Mouse (Mus musculus) neural tube, embryonic 13.5 days (tissue): ENCODE results near the gene Tax1bp3. TPM values are rescaled to one million over a fixed set of nuclear protein-coding genes. Genes with fewer than 3 reads are reported as not detected.

Experiments
- ATAC-seq: fragments of 200-750 bp; cut with Nextera tagmentation; 2 replicates; pipeline ENCODE4 v1.8.0; 2017; ENCODE audit warnings: low read depth, mild to moderate bottlenecking, moderate TSS enrichment, moderate library complexity
- H3K27ac ChIP-seq: fragments of 300-500 bp; sonication (generic); replicated peaks from 2 replicates; pipeline ENCODE4 v1.5.1; 2015; ENCODE audit warnings: moderate library complexity, mild to moderate bottlenecking, inconsistent platforms
- H3K27me3 ChIP-seq: fragments of 300-500 bp; sonication (generic); 2 replicates; pipeline ENCODE4 v1.6.1; 2015; ENCODE audit warnings: mild to moderate bottlenecking, inconsistent platforms
- H3K36me3 ChIP-seq: fragments of 300-500 bp; sonication (generic); 2 replicates; pipeline ENCODE4 v1.6.1; 2015; ENCODE audit warnings: mild to moderate bottlenecking, inconsistent platforms
- H3K4me1 ChIP-seq: fragments of 300-500 bp; sonication (generic); replicated peaks from 2 replicates; pipeline ENCODE4 v1.6.1; 2015; ENCODE audit warnings: inconsistent platforms
- H3K4me2 ChIP-seq: fragments of 300-500 bp; sonication (generic); 2 replicates; pipeline ENCODE4 v1.6.1; 2015; ENCODE audit warnings: inconsistent platforms, mild to moderate bottlenecking, moderate library complexity
- H3K4me3 ChIP-seq: fragments of 300-500 bp; sonication (generic); 2 replicates; pipeline ENCODE4 v1.5.1; 2015; ENCODE audit warnings: mild to moderate bottlenecking, inconsistent platforms
- H3K9ac ChIP-seq: fragments of 300-500 bp; sonication (generic); 2 replicates; pipeline ENCODE4 v1.6.1; 2015; ENCODE audit warnings: moderate library complexity, mild to moderate bottlenecking, inconsistent platforms
- H3K9me3 ChIP-seq: fragments of 300-500 bp; sonication (generic); 2 replicates; pipeline ENCODE4 v1.6.1; 2016; ENCODE audit warnings: inconsistent platforms
- WGBS: fragments of 180-500 bp; shearing (Covaris S2); methylation state at CpG from one replicate; pipeline ENCODE4 v1.1.7; 2015; 5-methylcytosine and 5-hydroxymethylcytosine counted together
- polyA plus RNA-seq: library from polyadenylated mRNA; unstranded; fragments of >200 nt; fragmentation: Nextera tagmentation; extraction: Ambion mirVana; gene quantifications from 2 replicates; pipeline ENCODE4 v1.2.1, GENCODE M21; 2015

The Tax1bp3 gene
- polyA plus RNA-seq, 1 experiment from 2014 or later = 197 TPM

GRCm38 (mm10) chr11:73177895-73178294 is 1.0 kb downstream of the Tax1bp3 start:
- H3K9me3 ChIP-seq = no peaks in the 10 kb centered on the region
- H3K27me3 ChIP-seq = no peaks in the 10 kb centered on the region
- peak overlapping the region; percentile 91 for H3K27ac ChIP-seq
- H3K36me3 ChIP-seq = peaks cover 38% of the 10 kb centered on the region
- no peak for ATAC-seq
- peaks cover 47% of the 10 kb centered on the region for H3K4me1 ChIP-seq
- WGBS = 4% methylated on average over 2 of the region's 2 CpGs
- H3K4me3 ChIP-seq = peak overlapping the region; percentile 96
- H3K4me2 ChIP-seq = peak overlapping the region; percentile 64
- H3K9ac ChIP-seq = peak overlapping the region; percentile 96

GRCm38 (mm10) chr11:73185872-73186615 is 9.2 kb downstream of the Tax1bp3 start:
- H3K27ac ChIP-seq = no peak overlapping the region
- ATAC-seq = no peak
- peaks cover 88% of the 10 kb centered on the region for H3K36me3 ChIP-seq
- 93% methylated on average over 10 of the region's 10 CpGs for WGBS
- H3K9me3 ChIP-seq = no peaks in the 10 kb centered on the region
- no peak overlapping the region for H3K4me2 ChIP-seq
- no peak overlapping the region for H3K9ac ChIP-seq
- no peaks in the 10 kb centered on the region for H3K4me1 ChIP-seq
- no peak overlapping the region for H3K4me3 ChIP-seq
- H3K27me3 ChIP-seq = no peaks in the 10 kb centered on the region

GRCm38 (mm10) chr11:73187231-73187630 is 10.3 kb downstream of the Tax1bp3 start:
- Histone ChIP-seq H3K36me3 (peaks cover 96% of the 10 kb centered on the region), H3K4me2 (no peak overlapping the region), H3K4me1 (no peaks in the 10 kb centered on the region), H3K9me3 (no peaks in the 10 kb centered on the region), H3K27ac (no peak overlapping the region), H3K9ac (no peak overlapping the region), H3K4me3 (no peak overlapping the region), H3K27me3 (no peaks in the 10 kb centered on the region)
- 88% methylated on average over 6 of the region's 6 CpGs for WGBS
- ATAC-seq = no peak

GRCm38 (mm10) chr11:73193047-73193446 is 16.2 kb downstream of the Tax1bp3 start:
- no peaks in the 10 kb centered on the region for H3K9me3 ChIP-seq
- H3K4me2 ChIP-seq = no peak overlapping the region
- H3K27ac ChIP-seq = no peak overlapping the region
- H3K4me3 ChIP-seq = no peak overlapping the region
- no peak for ATAC-seq
- WGBS = 80% methylated on average over 6 of the region's 6 CpGs
- H3K9ac ChIP-seq = no peak overlapping the region
- no peaks in the 10 kb centered on the region for H3K27me3 ChIP-seq
- H3K4me1 ChIP-seq = peaks cover 15% of the 10 kb centered on the region
- peaks cover 71% of the 10 kb centered on the region for H3K36me3 ChIP-seq

GRCm38 (mm10) chr11:73194444-73194843 is 17.6 kb downstream of the Tax1bp3 start:
- no peak for ATAC-seq
- 84% methylated on average over 2 of the region's 2 CpGs for WGBS
- no peaks in the 10 kb centered on the region for H3K9me3 ChIP-seq
- H3K4me3 ChIP-seq = no peak overlapping the region
- no peak overlapping the region for H3K9ac ChIP-seq
- peaks cover 21% of the 10 kb centered on the region for H3K4me1 ChIP-seq
- no peak overlapping the region for H3K27ac ChIP-seq
- H3K4me2 ChIP-seq = no peak overlapping the region
- H3K27me3 ChIP-seq = no peaks in the 10 kb centered on the region
- H3K36me3 ChIP-seq = peaks cover 57% of the 10 kb centered on the region

GRCm38 (mm10) chr11:73198190-73198589 is 21.3 kb downstream of the Tax1bp3 start:
- peak overlapping the region; percentile 86 for H3K4me2 ChIP-seq
- H3K9ac ChIP-seq = peak overlapping the region; percentile 84
- H3K27me3 ChIP-seq = no peaks in the 10 kb centered on the region
- no peak for ATAC-seq
- peaks cover 27% of the 10 kb centered on the region for H3K4me1 ChIP-seq
- 2% methylated on average over 1 of the region's 1 CpGs for WGBS
- no peaks in the 10 kb centered on the region for H3K9me3 ChIP-seq
- H3K4me3 ChIP-seq = peak overlapping the region; percentile 68
- H3K36me3 ChIP-seq = peaks cover 20% of the 10 kb centered on the region
- H3K27ac ChIP-seq = no peak overlapping the region

- peak within 1 kb of the TSS; percentile 49 for H3K27ac ChIP-seq
- H3K4me1 ChIP-seq = peaks cover 27% of the 10 kb centered on the region
- H3K4me2 ChIP-seq = peak within 1 kb of the TSS; percentile 86
- peak; percentile 97 for ATAC-seq
- no peaks in the 10 kb centered on the region for H3K27me3 ChIP-seq
- H3K4me3 ChIP-seq = peak within 1 kb of the TSS; percentile 68
- 1% methylated on average over 22 of the region's 22 CpGs for WGBS
- H3K9me3 ChIP-seq = no peaks in the 10 kb centered on the region
- peaks cover 20% of the 10 kb centered on the region for H3K36me3 ChIP-seq
- peak within 1 kb of the TSS; percentile 84 for H3K9ac ChIP-seq
Observed at GRCm38 (mm10) chr11:73198603-73199229, 21.8 kb downstream of the Tax1bp3 start, which contains the start of gene Ctns. Gene Ctns, minus strand, starts transcription at chr11:73199042.

GRCm38 (mm10) chr11:73199230-73199712 is 22.4 kb downstream of the Tax1bp3 start, which contains the start of gene Shpk:
Gene Shpk, plus strand, starts transcription at chr11:73199460.
- WGBS = under 1% methylated on average over 32 of the region's 32 CpGs
- Histone ChIP-seq H3K27ac (peak within 1 kb of the TSS; percentile 49), H3K36me3 (peaks cover 17% of the 10 kb centered on the region), H3K9me3 (no peaks in the 10 kb centered on the region), H3K4me2 (peak within 1 kb of the TSS; percentile 86), H3K27me3 (no peaks in the 10 kb centered on the region), H3K4me3 (peak within 1 kb of the TSS; percentile 68), H3K9ac (peak within 1 kb of the TSS; percentile 84), H3K4me1 (peaks cover 27% of the 10 kb centered on the region)
- ATAC-seq = peak; percentile 98

GRCm38 (mm10) chr11:73199879-73200278 is 23.0 kb downstream of the Tax1bp3 start:
- Histone ChIP-seq H3K36me3 (peaks cover 13% of the 10 kb centered on the region), H3K4me2 (peak overlapping the region; percentile 86), H3K27ac (no peak overlapping the region), H3K27me3 (no peaks in the 10 kb centered on the region), H3K9ac (peak overlapping the region; percentile 84), H3K9me3 (no peaks in the 10 kb centered on the region), H3K4me3 (peak overlapping the region; percentile 68), H3K4me1 (peaks cover 27% of the 10 kb centered on the region)
- WGBS = 5% methylated on average over 12 of the region's 12 CpGs
- no peak for ATAC-seq

GRCm38 (mm10) chr11:73201021-73201420 is 24.1 kb downstream of the Tax1bp3 start:
- peaks cover 27% of the 10 kb centered on the region for H3K4me1 ChIP-seq
- H3K4me2 ChIP-seq = no peak overlapping the region
- no peak overlapping the region for H3K9ac ChIP-seq
- H3K4me3 ChIP-seq = no peak overlapping the region
- peak overlapping the region; percentile 38; the same call in 1 of the 2 replicates for H3K27ac ChIP-seq
- no peaks in the 10 kb centered on the region for H3K27me3 ChIP-seq
- peaks cover 2% of the 10 kb centered on the region; the same call in 1 of the 2 replicates for H3K36me3 ChIP-seq
- no peaks in the 10 kb centered on the region for H3K9me3 ChIP-seq
- WGBS = 76% methylated on average over 2 of the region's 2 CpGs
- ATAC-seq = no peak

- no peak overlapping the region for H3K4me2 ChIP-seq
- no peaks in the 10 kb centered on the region for H3K27me3 ChIP-seq
- H3K4me3 ChIP-seq = no peak overlapping the region
- H3K4me1 ChIP-seq = peaks cover 30% of the 10 kb centered on the region
- H3K36me3 ChIP-seq = no peaks in the 10 kb centered on the region
- H3K27ac ChIP-seq = no peak overlapping the region
- no peaks in the 10 kb centered on the region for H3K9me3 ChIP-seq
- no peak overlapping the region for H3K9ac ChIP-seq
- ATAC-seq = no peak
- WGBS = 36% methylated on average over 4 of the region's 4 CpGs
Observed at GRCm38 (mm10) chr11:73201597-73201996, 24.7 kb downstream of the Tax1bp3 start.

GRCm38 (mm10) chr11:73203895-73204294 is 27.0 kb downstream of the Tax1bp3 start:
- peaks cover 13% of the 10 kb centered on the region for H3K4me1 ChIP-seq
- H3K27me3 ChIP-seq = no peaks in the 10 kb centered on the region

More at GRCm38 (mm10) chr11:73203895-73204294, 27.0 kb downstream of the Tax1bp3 start:
- H3K4me2 ChIP-seq = no peak overlapping the region
- no peak overlapping the region for H3K9ac ChIP-seq
- WGBS = 85% methylated on average over 8 of the region's 8 CpGs
- no peak overlapping the region for H3K4me3 ChIP-seq
- H3K27ac ChIP-seq = no peak overlapping the region
- no peak for ATAC-seq
- H3K36me3 ChIP-seq = no peaks in the 10 kb centered on the region
- H3K9me3 ChIP-seq = no peaks in the 10 kb centered on the region
